Mouse (Mus musculus) spleen, adult 2 months (tissue): ENCODE results near the gene Tmem210.

Experiments
- CTCF ChIP-seq: fragments of 200-500 bp; IDR thresholded peaks from 2 replicates; pipeline ENCODE4 v1.5.1; 2011; ENCODE audit warnings: mild to moderate bottlenecking, inconsistent platforms; ENCODE audit not compliant: insufficient read depth, insufficient read length, insufficient replicate concordance; ENCODE audit errors: extremely low read depth
- POLR2A ChIP-seq: fragments of 200-500 bp; IDR thresholded peaks from 2 replicates; pipeline ENCODE4 v1.6.1; 2011; ENCODE audit warnings: low read depth, low read length, inconsistent platforms

GRCm38 (mm10) chr2:25298046-25298445, 10.1 kb downstream of the Tmem210 start:
- TF ChIP-seq CTCF: no peak
- TF ChIP-seq POLR2A: no peak
